Mouse (Mus musculus) intestine, postnatal 0 days (tissue): ENCODE measurements around the gene Ntm. TPM values are rescaled to one million over a fixed set of nuclear protein-coding genes. Genes with fewer than 3 reads are reported as not detected.

Experiments
- ATAC-seq: fragments of 200-750 bp; cut with Nextera tagmentation; 2 replicates; pipeline ENCODE4 v1.8.0; 2017; ENCODE audit warnings: mild to moderate bottlenecking, moderate TSS enrichment, moderate library complexity
- H3K27ac ChIP-seq: fragments of 300-500 bp; sonication (generic); 2 replicates; pipeline ENCODE4 v1.5.1; 2014; ENCODE audit warnings: mild to moderate bottlenecking, low read depth, low read length, moderate library complexity
- H3K27me3 ChIP-seq: fragments of 300-500 bp; sonication (generic); replicated peaks from 2 replicates; pipeline ENCODE4 v1.6.1; 2014; ENCODE audit warnings: low read length, mixed read lengths; ENCODE audit not compliant: control insufficient read depth, insufficient read depth
- H3K36me3 ChIP-seq: fragments of 300-500 bp; sonication (generic); 2 replicates; pipeline ENCODE4 v1.6.1; 2014; ENCODE audit warnings: mild to moderate bottlenecking, moderate library complexity; ENCODE audit not compliant: control insufficient read depth, insufficient read depth
- H3K4me1 ChIP-seq: fragments of 300-500 bp; sonication (generic); replicated peaks from 2 replicates; pipeline ENCODE4 v1.6.1; 2014; ENCODE audit warnings: antibody characterized with exemption, low read length, mixed read lengths; ENCODE audit not compliant: control insufficient read depth, insufficient read depth
- H3K4me2 ChIP-seq: fragments of 300-500 bp; sonication (generic); replicated peaks from 2 replicates; pipeline ENCODE4 v1.6.1; 2014; ENCODE audit warnings: low read depth, mild to moderate bottlenecking, moderate library complexity
- H3K4me3 ChIP-seq: fragments of 300-500 bp; sonication (generic); 2 replicates; pipeline ENCODE4 v1.5.1; 2014; ENCODE audit warnings: low read depth, low read length
- H3K9ac ChIP-seq: fragments of 300-500 bp; sonication (generic); 2 replicates; pipeline ENCODE4 v1.6.1; 2014; ENCODE audit warnings: mild to moderate bottlenecking, low read depth, low read length
- H3K9me3 ChIP-seq: fragments of 300-500 bp; sonication (generic); 2 replicates; pipeline ENCODE4 v1.6.1; 2016; ENCODE audit warnings: mixed run types; ENCODE audit not compliant: control insufficient read depth
- CTCF ChIP-seq: sonication (generic); IDR thresholded peaks from 2 replicates; pipeline ENCODE4 v1.5.1; 2016; ENCODE audit warnings: low read depth, mild to moderate bottlenecking, control low read depth, antibody characterized with exemption, moderate library complexity
- WGBS: fragments of 180-500 bp; shearing (Covaris S2); extraction: QIAGEN DNeasy Blood & Tissue Kit; methylation state at CpG from one replicate; pipeline ENCODE4 v1.1.7; 2014; 5-methylcytosine and 5-hydroxymethylcytosine counted together
- polyA plus RNA-seq: library from polyadenylated mRNA; unstranded; fragments of >200 nt; fragmentation: Nextera tagmentation; extraction: Ambion mirVana; gene quantifications from 2 replicates; pipeline ENCODE4 v1.2.1, GENCODE M21; 2015

Ntm gene
- polyA plus RNA-seq, 1 experiment from 2014 or later: 1.1 TPM

DNA sequence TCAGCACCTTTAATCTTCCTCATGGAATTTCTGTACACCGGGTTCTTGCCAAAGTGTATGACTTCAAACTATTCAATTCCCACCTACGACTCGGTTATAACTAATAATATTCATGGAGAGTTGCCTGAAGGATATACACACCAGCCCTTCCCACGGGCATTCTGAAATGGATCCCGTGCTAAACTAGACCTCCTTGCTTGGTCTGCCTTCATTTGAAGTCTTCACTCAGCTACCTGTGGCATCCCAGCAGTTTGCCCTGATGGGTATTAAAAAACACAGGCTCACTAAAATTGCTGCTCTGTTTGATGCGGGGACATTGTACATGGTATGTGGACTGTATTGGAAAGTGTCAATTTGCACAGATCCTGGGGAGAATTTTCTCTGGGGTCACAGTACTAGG, 950.4 kb downstream of the Ntm start:
- ATAC-seq: no peak
- Histone ChIP-seq H3K27me3 (no peaks in the 10 kb centered on the region), H3K4me2 (no peak overlapping the region), H3K27ac (no peak overlapping the region), H3K4me3 (no peak overlapping the region), H3K36me3 (no peaks in the 10 kb centered on the region), H3K4me1 (no peaks in the 10 kb centered on the region), H3K9me3 (no peaks in the 10 kb centered on the region), H3K9ac (no peak overlapping the region)
- WGBS: 87% methylated on average over 6 of the region's 6 CpGs
- no peak for TF ChIP-seq CTCF

DNA sequence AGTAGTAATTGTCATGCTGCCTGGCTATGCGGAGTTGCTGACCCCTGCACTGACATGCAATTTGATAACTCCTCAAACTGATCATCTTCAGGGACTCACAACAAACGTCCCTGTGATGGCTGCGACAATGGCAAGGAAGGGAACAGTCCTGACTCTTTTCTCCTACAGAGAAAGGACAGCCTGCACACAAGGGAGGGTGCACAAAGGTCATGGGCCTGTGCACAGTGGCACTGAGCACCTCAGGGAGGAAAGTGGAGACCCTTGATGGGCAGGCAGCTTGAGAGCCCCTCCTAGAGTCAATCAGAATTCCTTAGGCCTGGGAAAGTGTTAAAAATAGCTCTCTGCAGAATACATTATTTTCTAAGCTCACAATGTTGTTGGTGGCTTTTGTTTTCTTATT, 951.5 kb downstream of the Ntm start:
- Histone ChIP-seq H3K4me2 (no peak overlapping the region), H3K9ac (no peak overlapping the region), H3K4me3 (no peak overlapping the region), H3K36me3 (no peaks in the 10 kb centered on the region), H3K27ac (no peak overlapping the region), H3K4me1 (no peaks in the 10 kb centered on the region), H3K9me3 (no peaks in the 10 kb centered on the region), H3K27me3 (no peaks in the 10 kb centered on the region)
- WGBS: 63% methylated on average over 3 of the region's 3 CpGs
- no peak for ATAC-seq
- no peak for TF ChIP-seq CTCF

DNA sequence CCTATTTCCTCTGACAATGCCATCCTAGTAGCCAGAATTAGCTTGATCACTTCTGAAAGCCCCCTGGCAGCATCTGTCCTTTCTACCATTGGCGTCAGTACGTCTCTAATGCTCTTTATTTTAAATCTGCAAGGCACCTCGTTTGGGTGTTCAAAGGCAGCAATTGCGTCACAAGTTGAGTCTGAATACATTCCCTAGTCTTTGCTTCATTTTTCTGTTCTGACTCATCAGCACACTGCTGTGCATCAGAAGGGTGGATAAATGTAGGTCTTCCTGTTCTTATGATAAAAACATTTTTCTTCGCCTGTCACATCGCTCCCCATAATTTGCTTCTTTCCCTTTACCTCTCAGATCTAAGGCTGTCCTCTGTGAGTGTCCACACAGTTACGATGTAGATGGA, 958.4 kb downstream of the Ntm start:
- Histone ChIP-seq H3K36me3 (no peaks in the 10 kb centered on the region), H3K9me3 (no peaks in the 10 kb centered on the region), H3K4me2 (no peak overlapping the region), H3K4me1 (no peaks in the 10 kb centered on the region), H3K27me3 (no peaks in the 10 kb centered on the region), H3K9ac (no peak overlapping the region), H3K27ac (no peak overlapping the region), H3K4me3 (no peak overlapping the region)
- no peak for TF ChIP-seq CTCF
- ATAC-seq: no peak
- WGBS: 88% methylated on average over 7 of the region's 7 CpGs

DNA sequence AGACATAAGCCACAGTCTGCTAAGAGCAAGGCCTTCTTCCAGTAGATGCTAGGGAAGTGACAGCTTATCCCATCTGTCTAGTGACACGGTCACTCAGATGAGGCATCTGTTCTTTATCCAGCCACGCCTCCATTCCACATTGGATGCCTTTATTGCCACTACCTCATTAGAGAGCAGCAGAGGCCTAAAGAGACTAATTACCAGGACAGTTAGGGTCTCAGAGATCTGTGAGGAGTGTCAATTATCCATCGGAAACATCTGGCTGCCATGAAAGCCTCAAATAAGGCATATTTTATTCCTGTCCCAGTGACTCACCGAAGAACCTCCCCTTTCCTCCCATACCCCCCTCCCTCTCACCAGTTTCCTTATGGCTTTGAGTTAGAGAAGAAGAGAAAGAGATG, 963.0 kb downstream of the Ntm start:
- TF ChIP-seq CTCF: no peak
- no peaks in the 10 kb centered on the region for H3K9me3 ChIP-seq
- no peaks in the 10 kb centered on the region for H3K4me1 ChIP-seq
- whole genome bisulfite sequencing: 56% methylated on average over 4 of the region's 4 CpGs
- H3K27me3 ChIP-seq: no peaks in the 10 kb centered on the region
- no peak overlapping the region for H3K9ac ChIP-seq
- no peak overlapping the region for H3K4me3 ChIP-seq
- ATAC-seq: no peak
- no peaks in the 10 kb centered on the region for H3K36me3 ChIP-seq
- H3K27ac ChIP-seq: no peak overlapping the region
- H3K4me2 ChIP-seq: no peak overlapping the region

DNA sequence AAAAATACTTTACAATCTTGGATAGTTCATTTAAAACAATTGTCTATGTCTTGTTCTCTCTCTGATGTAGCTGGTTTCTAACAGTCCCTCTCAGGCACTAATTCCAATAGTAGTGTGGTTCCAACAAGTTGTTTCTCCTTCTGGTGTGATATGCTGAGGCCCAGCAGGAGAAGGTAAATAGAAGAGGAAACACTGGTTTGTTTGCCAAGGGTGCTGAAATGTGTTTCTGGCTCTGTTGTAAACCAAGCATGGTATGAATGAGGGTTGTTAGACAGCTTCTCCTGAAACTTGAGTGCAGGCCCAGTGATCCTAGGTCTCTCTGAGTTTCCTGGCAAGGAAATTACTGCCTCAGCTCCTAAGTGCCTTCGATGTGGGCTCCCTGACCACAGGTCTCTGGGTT, 985.7 kb downstream of the Ntm start:
- no peaks in the 10 kb centered on the region for H3K4me1 ChIP-seq
- no peak for ATAC-seq
- no peak overlapping the region for H3K4me2 ChIP-seq
- no peaks in the 10 kb centered on the region for H3K27me3 ChIP-seq
- no peak overlapping the region for H3K9ac ChIP-seq
- no peak overlapping the region for H3K4me3 ChIP-seq
- H3K9me3 ChIP-seq: no peaks in the 10 kb centered on the region
- 63% methylated on average over 1 of the region's 1 CpGs for WGBS
- H3K36me3 ChIP-seq: no peaks in the 10 kb centered on the region
- H3K27ac ChIP-seq: no peak overlapping the region
- TF ChIP-seq CTCF: no peak

DNA sequence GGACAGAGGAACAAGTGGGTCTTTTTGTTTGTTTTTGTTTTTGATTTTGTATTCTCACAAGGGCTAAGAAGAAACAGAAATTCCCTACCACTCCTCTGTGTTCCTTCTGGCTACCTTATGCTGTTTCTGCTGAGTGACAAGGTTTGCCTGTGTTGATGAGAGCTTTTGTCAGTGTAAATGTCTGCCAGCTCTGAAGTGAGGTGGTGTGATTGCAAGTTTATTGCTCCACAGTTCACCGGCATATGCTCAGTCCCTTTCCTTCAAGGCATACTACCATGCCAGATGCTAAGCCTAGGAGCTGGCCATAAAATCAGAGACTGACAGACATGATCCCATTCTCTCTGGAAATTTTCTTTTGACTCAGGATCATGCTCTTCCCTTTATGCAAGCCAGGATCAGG, 993.5 kb downstream of the Ntm start:
- Histone ChIP-seq H3K27ac (no peak overlapping the region), H3K9me3 (no peaks in the 10 kb centered on the region), H3K4me1 (no peaks in the 10 kb centered on the region), H3K36me3 (no peaks in the 10 kb centered on the region), H3K4me2 (no peak overlapping the region), H3K4me3 (no peak overlapping the region), H3K27me3 (no peaks in the 10 kb centered on the region), H3K9ac (no peak overlapping the region)
- WGBS: 33% methylated on average over 1 of the region's 1 CpGs
- ATAC-seq: no peak
- TF ChIP-seq CTCF: no peak
